Comparison of ENCODE assay signal across 8 mouse cellular contexts in the genomic region with DNA sequence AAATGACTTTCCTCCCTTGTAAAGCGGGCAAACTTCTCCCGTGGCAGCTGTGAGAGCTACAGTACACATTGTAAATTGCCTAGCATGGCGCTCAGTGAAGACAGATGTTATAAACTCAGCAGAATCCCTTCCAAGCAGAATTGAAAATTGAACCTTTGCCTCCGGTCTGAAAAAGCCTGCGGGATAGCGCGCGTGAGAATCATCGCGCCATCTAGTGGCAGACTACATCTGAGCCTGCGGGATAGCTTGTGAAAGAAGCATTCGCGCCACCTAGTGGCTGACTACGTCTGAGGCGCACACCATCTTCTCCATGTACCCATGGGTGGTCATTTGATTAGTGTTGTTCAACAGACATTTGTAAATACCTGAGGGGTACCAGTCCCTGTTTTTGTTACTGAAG. TPM values are rescaled to one million over a fixed set of nuclear protein-coding genes. Genes with fewer than 3 reads are reported as not detected.
DNase-seq lines count a peak whose midpoint lies in the region; ATAC-seq and TF ChIP-seq lines count a peak whose summit lies in the region.

No protein-coding gene starts in this region.

- H3K27me3 ChIP-seq in G1E (ENCODE audit: insufficient read depth, low read length) = peaks cover 22% of the 10 kb centered on the region
- H3K27me3 ChIP-seq in forebrain, embryonic 16.5 days (replicated peaks; ENCODE audit: control insufficient read depth, insufficient read depth, low read length) = no peaks in the 10 kb centered on the region
- no peaks in the 10 kb centered on the region for H3K27me3 ChIP-seq in hindbrain, embryonic 10.5 days (ENCODE audit: insufficient read depth, poor library complexity, severe bottlenecking)
- no peaks in the 10 kb centered on the region for H3K27me3 ChIP-seq in lung, embryonic 15.5 days
- H3K27me3 ChIP-seq in thymus, adult 2 months (ENCODE audit: control insufficient read depth, insufficient read depth, low read length) = no peaks in the 10 kb centered on the region

- 2% methylated on average over 15 of the region's 15 CpGs for WGBS in forebrain, embryonic 16.5 days
- WGBS in hindbrain, embryonic 10.5 days = 1% methylated on average over 15 of the region's 15 CpGs
- WGBS in lung, embryonic 15.5 days = under 1% methylated on average over 15 of the region's 15 CpGs
- WGBS in thymus, adult 2 months = 5% methylated on average over 15 of the region's 15 CpGs

- ATAC-seq in G1E (ENCODE audit: extremely low read depth, insufficient number of reproducible peaks, low FRiP score, poor library complexity, severe bottlenecking) = peak; percentile 85
- peak; percentile 81 for ATAC-seq in forebrain, embryonic 16.5 days
- ATAC-seq in lung, embryonic 15.5 days (ENCODE audit: borderline replicate concordance, extremely low read depth, low FRiP score, low TSS enrichment) = peak; percentile 78

- peak; percentile 46 for DNase-seq in G1E (ENCODE audit: low spot score)
- peak; percentile 73 for DNase-seq in cerebellum, adult 11-12 months
- peak; percentile 89 for DNase-seq in hindbrain, embryonic 10.5 days (ENCODE audit: low spot score)
- peak; percentile 91 for DNase-seq in layer of hippocampus, adult 9-10 months (ENCODE audit: low spot score)
- DNase-seq in ovary, adult 18-20 months (ENCODE audit: low spot score) = peak; percentile 68
- DNase-seq in thymus, adult 2 months = peak; percentile 82

- H3K4me3 ChIP-seq in G1E (ENCODE audit: low read depth, low read length) = no peak overlapping the region
- H3K4me3 ChIP-seq in forebrain, embryonic 16.5 days (replicated peaks; ENCODE audit: low read length) = no peak overlapping the region
- no peak overlapping the region for H3K4me3 ChIP-seq in hindbrain, embryonic 10.5 days
- H3K4me3 ChIP-seq in lung, embryonic 15.5 days = no peak overlapping the region
- H3K4me3 ChIP-seq in thymus, adult 2 months (ENCODE audit: control insufficient read depth, insufficient read depth, low read length) = no peak overlapping the region

- H3K36me3 ChIP-seq in G1E (replicated peaks) = no peaks in the 10 kb centered on the region
- H3K36me3 ChIP-seq in forebrain, embryonic 16.5 days (ENCODE audit: control insufficient read depth, insufficient read depth) = no peaks in the 10 kb centered on the region
- no peaks in the 10 kb centered on the region for H3K36me3 ChIP-seq in hindbrain, embryonic 10.5 days
- no peaks in the 10 kb centered on the region for H3K36me3 ChIP-seq in lung, embryonic 15.5 days
- H3K36me3 ChIP-seq in thymus, adult 2 months (ENCODE audit: control insufficient read depth, insufficient read depth, low read length) = no peaks in the 10 kb centered on the region

- TF ChIP-seq POLR2A in thymus, adult 2 months (IDR thresholded peaks at IDR 0.05; ENCODE audit: control insufficient read depth, extremely low read depth, insufficient read depth, low read length, poor library complexity) = no peak

- H3K4me1 ChIP-seq in G1E (ENCODE audit: insufficient read depth, low read depth, low read length) = peaks cover 2% of the 10 kb centered on the region; the same call in 1 of the 2 replicates
- peaks cover 7% of the 10 kb centered on the region for H3K4me1 ChIP-seq in forebrain, embryonic 16.5 days (replicated peaks; ENCODE audit: control insufficient read depth, insufficient read depth, low read length)
- H3K4me1 ChIP-seq in hindbrain, embryonic 10.5 days (replicated peaks) = peaks cover 4% of the 10 kb centered on the region; the same call in 1 of the 2 replicates
- peaks cover 5% of the 10 kb centered on the region; the same call in 1 of the 2 replicates for H3K4me1 ChIP-seq in lung, embryonic 15.5 days
- H3K4me1 ChIP-seq in thymus, adult 2 months (replicated peaks; ENCODE audit: control insufficient read depth, insufficient read depth, low read length) = no peaks in the 10 kb centered on the region

- H3K9ac ChIP-seq in forebrain, embryonic 16.5 days (replicated peaks; ENCODE audit: low read depth, low read length) = no peak overlapping the region
- H3K9ac ChIP-seq in lung, embryonic 15.5 days = no peak overlapping the region

- no peaks in the 10 kb centered on the region for H3K9me3 ChIP-seq in G1E (replicated peaks)
- no peaks in the 10 kb centered on the region for H3K9me3 ChIP-seq in forebrain, embryonic 16.5 days (ENCODE audit: control insufficient read depth, low read length)
- no peaks in the 10 kb centered on the region for H3K9me3 ChIP-seq in hindbrain, embryonic 10.5 days
- H3K9me3 ChIP-seq in lung, embryonic 15.5 days = no peaks in the 10 kb centered on the region

- peak; percentile 97 for TF ChIP-seq CTCF in G1E (IDR thresholded peaks at IDR 0.05; ENCODE audit: low read depth, low read length)
- peak; percentile 100 for TF ChIP-seq CTCF in thymus, adult 2 months (IDR thresholded peaks at IDR 0.05; ENCODE audit: borderline replicate concordance, control insufficient read depth, extremely low read depth, insufficient read depth, low read length, poor library complexity)

- H3K27ac ChIP-seq in forebrain, embryonic 16.5 days (ENCODE audit: low read length) = no peak overlapping the region
- no peak overlapping the region for H3K27ac ChIP-seq in hindbrain, embryonic 10.5 days
- no peak overlapping the region for H3K27ac ChIP-seq in lung, embryonic 15.5 days
- H3K27ac ChIP-seq in thymus, adult 2 months (ENCODE audit: control insufficient read depth, insufficient read depth, low read length) = no peak overlapping the region

- no peak overlapping the region for H3K4me2 ChIP-seq in forebrain, embryonic 16.5 days (ENCODE audit: low read length)
- no peak overlapping the region for H3K4me2 ChIP-seq in lung, embryonic 15.5 days

RNA-seq across cellular contexts. Expression of a gene that starts 19.0 kb away (rescaled TPM):
- 93.0 and 116 TPM in 2 replicates for total RNA-seq in G1E (2014; fragmentation: Nextera tagmentation)
- 100 and 108 TPM in 2 replicates for total RNA-seq in G1E (2017)
- polyA plus RNA-seq in G1E (2012) = 2.7 and 3.2 TPM in 2 replicates
- 239 and 248 TPM in 2 replicates for polyA plus RNA-seq in forebrain, embryonic 16.5 days (2015; fragmentation: Nextera tagmentation; extraction: Ambion mirVana)
- 160 and 195 TPM in 2 replicates for polyA plus RNA-seq in hindbrain, embryonic 10.5 days (2016; fragmentation: Nextera tagmentation; extraction: Ambion mirVana)
- polyA plus RNA-seq in lung, embryonic 15.5 days (2015; fragmentation: Nextera tagmentation; extraction: Ambion mirVana) = 129 and 145 TPM in 2 replicates
- 12.6 and 16.8 TPM in 2 replicates for polyA plus RNA-seq in thymus, adult 2 months (2012; rRNA removed)

RNA-seq across cellular contexts. Expression of a gene that starts 19.2 kb away (rescaled TPM):
- total RNA-seq in G1E (2014; fragmentation: Nextera tagmentation) = 14.7 and 15.5 TPM in 2 replicates
- 22.8 and 26.1 TPM in 2 replicates for total RNA-seq in G1E (2017)
- polyA plus RNA-seq in G1E (2012) = 2.2 and 3.7 TPM in 2 replicates
- polyA plus RNA-seq in forebrain, embryonic 16.5 days (2015; fragmentation: Nextera tagmentation; extraction: Ambion mirVana) = 31.2 and 32.4 TPM in 2 replicates
- polyA plus RNA-seq in hindbrain, embryonic 10.5 days (2016; fragmentation: Nextera tagmentation; extraction: Ambion mirVana) = 43.4 and 50.4 TPM in 2 replicates
- 30.7 and 35.0 TPM in 2 replicates for polyA plus RNA-seq in lung, embryonic 15.5 days (2015; fragmentation: Nextera tagmentation; extraction: Ambion mirVana)
- polyA plus RNA-seq in thymus, adult 2 months (2012; rRNA removed) = 4.8 TPM in 2 replicates
